Mouse (Mus musculus) T-cell, adult 2 months (primary cell): ENCODE measurements around the gene Gm42674.

Experiments used
- DNase-seq: peaks from one replicate; pipeline ENCODE4 v3.0.0; 2022; ENCODE audit warnings: low spot score

Gene Gm42674

GRCm38 (mm10) chr3:90601486-90602110, at the start of gene Gm42674:
TSS of gene Gm42674 (plus strand) at chr3:90601904.
- DNase-seq: no peak

- DNase-seq: no peak
Measured at GRCm38 (mm10) chr3:90552231-90552630, 49.5 kb upstream of the Gm42674 start.

GRCm38 (mm10) chr3:90555954-90556353, 45.8 kb upstream of the Gm42674 start:
- no peak for DNase-seq

DNA sequence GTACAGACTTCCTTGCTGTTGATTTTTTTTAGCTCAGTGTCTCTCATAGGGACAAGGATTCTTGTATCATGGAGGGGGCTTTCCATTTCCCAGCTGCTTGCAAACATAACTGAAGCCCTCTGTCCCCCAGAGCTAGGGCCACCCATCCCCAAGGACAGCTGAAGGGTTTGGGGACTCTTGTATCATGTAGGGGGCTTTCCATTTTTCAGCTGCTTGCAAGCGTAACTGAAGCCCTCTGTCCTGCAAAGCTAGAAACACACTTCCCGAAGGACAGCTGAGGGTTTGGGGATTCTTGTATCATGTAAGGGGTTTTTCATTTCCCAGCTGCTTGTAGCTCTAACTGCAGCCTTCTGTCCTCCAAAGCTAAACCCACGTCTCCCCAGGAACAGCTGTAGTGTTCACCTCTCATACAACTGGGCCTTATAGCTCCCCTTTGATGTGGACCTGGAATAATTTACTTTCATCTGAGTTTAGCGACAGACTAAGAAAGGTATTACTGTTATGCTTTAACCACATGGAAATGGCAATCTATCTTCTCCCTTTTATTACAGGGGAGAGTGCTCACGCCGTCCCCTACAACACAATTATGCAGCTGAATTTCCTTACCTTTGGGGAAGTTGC, 41.6 kb upstream of the Gm42674 start, which contains the start of gene S100a3:
Gene S100a3, plus strand, starts transcription at position 571 of the 621 bp plus-strand sequence.
- DNase-seq: no peak

DNA sequence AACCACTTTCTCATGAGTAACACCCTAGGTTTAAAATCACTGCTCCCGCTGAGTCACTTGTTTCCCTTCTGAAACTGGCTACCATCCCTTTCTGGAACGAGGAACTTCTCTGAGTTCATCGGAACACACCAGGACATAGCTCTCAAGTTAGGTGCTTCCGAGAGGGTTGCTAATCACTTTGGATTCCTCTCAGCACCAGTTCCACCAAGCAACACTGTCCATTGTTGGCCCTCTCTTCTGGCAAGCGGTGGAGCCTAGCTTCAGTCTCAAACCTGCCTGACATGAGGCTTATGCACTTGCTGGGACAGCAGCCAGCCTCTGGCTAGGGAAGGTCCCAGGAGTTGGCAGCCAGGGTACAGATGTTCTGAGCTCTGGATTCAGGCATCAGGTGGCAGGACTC, 27.0 kb upstream of the Gm42674 start:
- no peak for DNase-seq

- no peak for DNase-seq
Measured at GRCm38 (mm10) chr3:90575320-90575719, 26.4 kb upstream of the Gm42674 start.

DNA sequence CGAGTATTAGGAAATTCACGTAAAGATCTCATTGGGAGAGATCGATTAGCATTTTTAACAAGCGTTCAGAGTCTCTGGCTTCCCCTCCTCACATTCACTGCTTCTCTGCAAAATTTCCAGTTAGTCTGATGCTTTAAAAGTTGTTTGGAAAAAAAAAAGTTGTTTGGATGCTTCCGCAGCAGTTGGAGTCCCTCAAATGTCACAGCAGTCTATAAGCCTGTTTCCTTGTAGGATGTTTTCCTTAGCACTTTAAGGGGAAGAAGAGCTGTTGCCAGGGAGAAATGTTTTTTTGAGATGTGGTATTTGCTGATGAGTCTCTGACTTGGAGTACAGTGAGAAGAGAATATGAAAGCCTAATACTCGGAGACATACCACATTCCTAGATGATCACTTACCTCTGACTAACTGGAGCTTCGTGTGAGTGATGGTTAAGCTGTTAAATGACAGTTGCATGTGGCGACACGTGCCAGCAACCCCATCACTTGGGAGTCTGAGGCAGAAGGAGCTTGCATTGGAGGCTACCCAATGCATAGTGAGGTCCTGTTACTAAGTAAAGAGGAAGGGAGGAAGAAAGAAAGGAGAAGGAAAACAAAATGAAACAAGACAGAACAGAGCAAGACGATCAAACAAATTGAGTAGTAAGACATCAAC, 25.2 kb upstream of the Gm42674 start:
- no peak for DNase-seq

- DNase-seq: no peak
Measured at GRCm38 (mm10) chr3:90579433-90579832, 22.3 kb upstream of the Gm42674 start.

DNA sequence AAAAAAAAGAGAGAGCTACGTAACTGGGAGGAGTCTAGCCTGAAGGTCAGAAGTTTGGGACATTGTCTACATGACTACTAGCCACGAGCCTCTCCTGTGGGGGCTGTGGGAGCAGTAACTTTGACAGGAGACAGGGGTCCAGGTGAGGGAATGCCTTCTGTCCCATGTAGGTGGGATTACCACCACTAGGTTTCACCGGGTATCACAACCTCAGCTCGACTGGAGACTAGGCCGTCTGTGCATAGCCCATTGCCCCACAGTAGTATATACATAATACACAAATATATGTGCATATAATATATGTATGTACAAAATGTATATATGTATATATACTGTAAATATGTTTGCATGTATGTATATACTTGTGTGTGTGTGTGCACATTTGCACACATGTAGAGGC, 20.6 kb upstream of the Gm42674 start:
- no peak for DNase-seq

- DNase-seq: no peak
Measured at GRCm38 (mm10) chr3:90582156-90582555, 19.5 kb upstream of the Gm42674 start.

GRCm38 (mm10) chr3:90582556-90582955, 19.1 kb upstream of the Gm42674 start:
- DNase-seq: no peak

- DNase-seq: no peak
Measured at GRCm38 (mm10) chr3:90583893-90584292, 17.8 kb upstream of the Gm42674 start.

DNA sequence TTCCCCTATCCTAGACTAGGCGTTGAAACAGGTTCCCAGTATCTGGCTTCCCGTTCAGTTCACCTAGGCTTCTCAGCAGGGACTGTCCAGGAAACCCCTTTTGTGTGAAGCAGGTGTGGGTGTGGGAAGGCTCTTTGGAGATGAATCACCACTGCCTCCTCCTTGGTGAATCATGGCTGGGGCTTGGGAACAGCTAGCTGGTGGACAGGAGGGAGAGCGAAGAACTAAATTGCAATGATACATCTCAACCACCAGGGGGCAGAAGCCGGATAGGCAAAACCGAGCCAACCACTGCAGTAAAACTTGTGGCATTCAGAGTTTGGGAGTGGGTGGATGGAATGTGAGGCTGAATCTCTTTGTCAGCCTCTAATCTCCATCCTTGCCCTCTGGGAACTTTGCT, 16.1 kb upstream of the Gm42674 start:
- DNase-seq: peak; percentile 65

GRCm38 (mm10) chr3:90586016-90586643, 15.6 kb upstream of the Gm42674 start:
- DNase-seq: peak; percentile 48

DNA sequence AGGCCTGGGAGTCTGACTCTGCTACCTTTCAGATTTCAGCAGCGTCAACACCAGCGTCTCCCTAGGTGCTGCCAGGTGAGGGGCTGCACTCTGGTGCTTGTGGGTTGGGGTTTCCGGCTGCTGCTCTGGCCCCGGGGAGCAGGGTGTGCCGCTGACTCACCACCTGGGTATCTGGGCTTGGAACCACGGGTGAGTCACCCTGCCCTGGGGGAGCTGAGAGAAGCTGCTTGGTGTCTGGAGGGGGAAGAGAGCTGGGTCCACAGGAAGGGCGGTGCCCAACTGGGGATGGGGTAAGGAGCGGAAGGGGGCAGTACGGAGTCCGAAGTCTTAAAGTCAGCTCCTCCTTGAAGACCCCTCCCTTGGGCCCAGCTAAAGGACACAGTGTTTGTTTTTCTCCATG, 14.8 kb upstream of the Gm42674 start:
- DNase-seq: peak; percentile 92

GRCm38 (mm10) chr3:90587361-90588101, 14.2 kb upstream of the Gm42674 start:
- DNase-seq: peak; percentile 31

- peak; percentile 50 for DNase-seq
Measured at GRCm38 (mm10) chr3:90589390-90589789, 12.3 kb upstream of the Gm42674 start.

GRCm38 (mm10) chr3:90589947-90590346, 11.8 kb upstream of the Gm42674 start, which contains the start of gene S100a2:
TSS of gene S100a2 (plus strand) at chr3:90590247.
- no peak for DNase-seq

DNA sequence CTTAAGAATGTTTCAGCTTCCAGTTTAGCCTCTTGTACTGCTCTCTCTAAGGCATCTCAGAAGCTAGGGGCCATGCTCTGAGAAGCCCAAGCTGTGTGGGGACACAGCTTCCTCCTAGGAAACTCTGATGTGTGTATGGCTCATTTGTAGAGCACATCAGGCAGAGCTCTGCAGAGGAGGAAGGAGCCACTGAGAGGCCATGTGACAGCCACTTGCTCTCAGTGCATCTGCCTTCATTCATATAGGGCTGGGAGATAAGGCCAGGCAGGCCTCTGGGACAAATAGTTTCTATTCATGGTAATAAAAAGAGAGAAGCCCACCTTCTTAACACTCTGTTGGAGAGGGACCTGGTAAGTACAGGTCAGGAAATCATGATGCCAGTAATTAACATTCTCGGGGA, 7.2 kb upstream of the Gm42674 start:
- DNase-seq: no peak

DNA sequence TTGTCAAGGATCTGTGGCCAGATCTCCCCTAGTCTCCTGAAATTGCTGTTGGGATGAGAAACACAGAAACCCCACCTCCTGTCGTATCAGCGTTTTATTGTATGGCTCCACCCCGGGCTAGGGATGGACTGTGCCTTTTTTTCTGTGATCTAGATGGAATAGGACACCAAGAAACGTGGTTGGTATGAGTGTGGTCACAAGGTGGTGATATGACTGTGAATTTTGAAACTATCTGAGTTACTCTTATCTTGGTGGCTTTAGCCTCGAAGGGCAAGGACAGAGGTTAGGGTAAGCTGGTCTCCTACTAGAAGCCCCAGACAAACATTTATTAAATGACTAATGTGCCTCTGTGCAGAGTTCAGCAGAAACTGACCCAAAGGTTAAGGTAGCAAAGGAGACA, 6.1 kb upstream of the Gm42674 start:
- DNase-seq: no peak

GRCm38 (mm10) chr3:90596810-90597209, 4.9 kb upstream of the Gm42674 start:
- no peak for DNase-seq

GRCm38 (mm10) chr3:90597736-90598135, 4.0 kb upstream of the Gm42674 start:
- no peak for DNase-seq
